Mouse (Mus musculus) bone marrow, adult 2 months (tissue): Measurements from ENCODE around the gene Rims1.

ENCODE experiments used
- CTCF ChIP-seq: fragments of 200-500 bp; IDR thresholded peaks from 2 replicates; pipeline ENCODE4 v1.5.1; 2011; ENCODE audit warnings: low read length, control low read depth; ENCODE audit not compliant: control insufficient read depth, insufficient read depth
- POLR2A ChIP-seq: fragments of 200-500 bp; IDR thresholded peaks from 2 replicates; pipeline ENCODE4 v1.6.1; 2011; ENCODE audit warnings: low read depth, mild to moderate bottlenecking, control low read depth, low read length, borderline replicate concordance; ENCODE audit not compliant: control insufficient read depth

- TF ChIP-seq CTCF (no peak), POLR2A (no peak)
Measured at GRCm38 (mm10) chr1:22721706-22722105, 84.1 kb downstream of the Rims1 start.
